Mouse (Mus musculus): ENCODE measurements around the gene Gm20708.

The Gm20708 gene

DNA sequence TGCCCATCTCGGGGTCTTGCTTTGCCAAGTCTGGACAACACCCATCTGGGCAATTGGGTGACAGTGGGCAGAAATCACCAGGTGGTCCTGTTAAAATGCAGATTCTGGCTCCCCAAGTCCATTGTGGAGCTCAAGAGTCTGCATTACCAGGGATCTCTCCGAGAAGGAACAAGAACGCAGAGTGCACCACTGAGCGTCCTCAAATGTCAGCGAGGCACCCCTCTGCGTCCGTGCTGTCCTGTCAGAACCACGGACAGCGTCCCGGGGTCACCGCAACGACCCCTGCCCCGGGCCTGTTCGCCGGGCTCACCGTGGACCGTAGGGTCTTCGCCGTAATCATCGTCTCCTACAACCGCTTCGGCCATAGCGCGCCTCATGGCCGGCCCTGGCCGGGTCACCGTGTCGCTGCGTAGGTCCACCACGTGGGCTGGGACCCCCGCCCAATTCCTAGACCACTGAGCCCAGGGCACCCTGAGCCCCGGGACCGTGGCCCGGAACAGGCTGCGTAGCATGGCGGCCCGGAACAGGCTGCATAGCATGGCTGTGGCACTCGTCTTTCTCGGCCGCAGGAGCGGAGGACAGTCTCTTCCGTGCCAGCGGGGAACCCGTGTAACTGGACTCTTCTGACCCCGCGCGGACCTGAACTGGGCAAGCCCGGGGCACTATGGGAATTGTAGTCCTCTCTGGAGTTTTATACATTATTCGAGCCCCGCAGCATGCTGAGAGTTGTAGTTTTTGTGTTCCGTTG, 63.6 kb downstream of the Gm20708 start, which contains the start of gene Tha1:
Gene Tha1, minus strand, starts transcription at position 621 of the 748 bp plus-strand sequence.
- peak within 1 kb of the TSS; percentile 86 for H3K4me3 ChIP-seq (replicated peaks; ENCODE audit: low read length)
- H3K4me1 ChIP-seq (replicated peaks; ENCODE audit: low read depth, low read length) = peaks cover 97% of the 10 kb centered on the region
- H3K27me3 ChIP-seq (ENCODE audit: insufficient read depth, low read length) = peaks cover 5% of the 10 kb centered on the region
- H3K36me3 ChIP-seq (ENCODE audit: insufficient read depth, low read length) = peaks cover 3% of the 10 kb centered on the region; the same call in 1 of the 2 replicates
- no peaks in the 10 kb centered on the region for H3K9me3 ChIP-seq (ENCODE audit: low read length)
- no peak for TF ChIP-seq NANOG (IDR thresholded peaks at IDR 0.05; ENCODE audit: borderline replicate concordance, low read length)
- no peak for TF ChIP-seq CTCF (conservative IDR thresholded peaks at IDR 0.05; ENCODE audit: low read length)
- no peak for TF ChIP-seq POU5F1 (IDR thresholded peaks at IDR 0.05; ENCODE audit: borderline replicate concordance, low read length)

DNA sequence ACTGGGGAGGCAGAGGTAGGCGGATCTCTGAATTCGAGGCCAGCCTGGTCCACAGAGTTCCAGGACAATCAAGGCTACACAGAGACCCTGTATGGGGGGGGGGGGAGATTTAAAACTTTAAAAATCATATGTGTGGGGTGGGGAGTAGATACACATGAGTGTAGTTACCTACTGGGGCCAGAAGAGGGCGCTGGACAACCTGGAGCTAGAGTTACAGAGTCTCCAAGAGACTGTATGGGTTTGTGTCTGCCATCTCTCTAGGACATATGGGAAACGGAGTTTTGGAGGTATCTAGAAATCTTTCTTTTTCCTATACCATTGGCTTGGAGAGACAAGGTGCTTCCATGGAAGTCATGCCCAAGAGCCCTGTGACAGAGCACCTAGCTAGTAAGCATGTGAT, 65.0 kb downstream of the Gm20708 start:
- Histone ChIP-seq H3K9me3 (ENCODE audit: low read length) (no peaks in the 10 kb centered on the region), H3K4me1 (replicated peaks; ENCODE audit: low read depth, low read length) (peaks cover 96% of the 10 kb centered on the region), H3K27me3 (ENCODE audit: insufficient read depth, low read length) (peaks cover 5% of the 10 kb centered on the region; the same call in 1 of the 2 replicates), H3K4me3 (replicated peaks; ENCODE audit: low read length) (no peak overlapping the region), H3K36me3 (ENCODE audit: insufficient read depth, low read length) (peaks cover 4% of the 10 kb centered on the region; the same call in 1 of the 2 replicates)
- TF ChIP-seq CTCF (conservative IDR thresholded peaks at IDR 0.05; ENCODE audit: low read length) (peak; percentile 87), NANOG (IDR thresholded peaks at IDR 0.05; ENCODE audit: borderline replicate concordance, low read length) (no peak), POU5F1 (IDR thresholded peaks at IDR 0.05; ENCODE audit: borderline replicate concordance, low read length) (no peak)

GRCm38 (mm10) chr11:117875681-117876080, 66.2 kb downstream of the Gm20708 start:
- peak overlapping the region; percentile 73 for H3K4me3 ChIP-seq (replicated peaks; ENCODE audit: low read length)
- TF ChIP-seq POU5F1 (IDR thresholded peaks at IDR 0.05; ENCODE audit: borderline replicate concordance, low read length) = no peak
- no peak for TF ChIP-seq CTCF (conservative IDR thresholded peaks at IDR 0.05; ENCODE audit: low read length)
- no peak for TF ChIP-seq NANOG (IDR thresholded peaks at IDR 0.05; ENCODE audit: borderline replicate concordance, low read length)
- H3K9me3 ChIP-seq (ENCODE audit: low read length) = no peaks in the 10 kb centered on the region
- peaks cover 4% of the 10 kb centered on the region; the same call in 1 of the 2 replicates for H3K36me3 ChIP-seq (ENCODE audit: insufficient read depth, low read length)
- peaks cover 5% of the 10 kb centered on the region; the same call in 1 of the 2 replicates for H3K27me3 ChIP-seq (ENCODE audit: insufficient read depth, low read length)
- peaks cover 98% of the 10 kb centered on the region for H3K4me1 ChIP-seq (replicated peaks; ENCODE audit: low read depth, low read length)

DNA sequence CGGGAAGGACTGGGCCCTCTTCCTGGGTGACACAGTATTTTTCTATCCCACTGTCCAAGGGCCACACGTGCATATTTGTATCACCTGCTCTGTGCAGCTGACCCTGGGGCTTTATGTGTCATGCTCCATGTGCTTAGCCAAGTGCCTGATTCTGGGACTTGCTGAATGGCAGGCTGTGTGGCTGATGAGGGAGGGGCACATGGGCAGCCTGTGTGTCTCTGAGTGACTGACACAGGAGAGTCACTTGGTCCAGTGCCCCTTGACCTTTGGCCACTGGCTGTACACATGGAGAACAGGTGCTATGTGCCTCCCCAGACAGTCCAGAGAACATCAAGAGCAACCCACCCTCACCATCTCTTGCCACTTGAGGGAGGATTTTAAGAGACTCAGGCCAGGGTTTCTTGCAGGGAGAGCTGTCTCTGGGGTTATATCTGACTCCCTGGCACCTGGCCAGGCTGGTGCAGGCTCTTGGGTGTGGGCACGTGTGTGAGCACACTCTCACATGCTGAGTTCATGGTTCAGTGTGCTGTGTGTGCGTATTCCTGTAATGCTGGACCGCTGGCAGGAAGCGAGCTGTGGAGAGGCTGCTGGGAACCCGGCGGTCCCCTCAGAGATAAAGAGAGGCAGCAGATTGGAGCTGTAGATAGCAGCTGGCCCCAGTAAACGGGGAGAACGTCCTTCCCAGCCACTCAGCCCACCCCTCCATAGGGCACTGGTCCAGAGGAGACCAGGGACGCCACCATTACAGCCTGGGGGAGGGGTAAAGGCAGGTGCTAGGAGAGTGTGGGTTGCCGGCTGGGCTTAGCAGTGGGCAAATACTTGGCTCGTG, 68.7 kb downstream of the Gm20708 start:
- no peaks in the 10 kb centered on the region for H3K27me3 ChIP-seq (ENCODE audit: insufficient read depth, low read length)
- peak overlapping the region; percentile 73 for H3K4me3 ChIP-seq (replicated peaks; ENCODE audit: low read length)
- H3K9me3 ChIP-seq (ENCODE audit: low read length) = no peaks in the 10 kb centered on the region
- no peak for TF ChIP-seq NANOG (IDR thresholded peaks at IDR 0.05; ENCODE audit: borderline replicate concordance, low read length)
- no peak for TF ChIP-seq CTCF (conservative IDR thresholded peaks at IDR 0.05; ENCODE audit: low read length)
- TF ChIP-seq POU5F1 (IDR thresholded peaks at IDR 0.05; ENCODE audit: borderline replicate concordance, low read length) = no peak
- H3K36me3 ChIP-seq (ENCODE audit: insufficient read depth, low read length) = peaks cover 4% of the 10 kb centered on the region; the same call in 1 of the 2 replicates
- H3K4me1 ChIP-seq (replicated peaks; ENCODE audit: low read depth, low read length) = peaks cover 97% of the 10 kb centered on the region

- no peaks in the 10 kb centered on the region for H3K27me3 ChIP-seq (ENCODE audit: insufficient read depth, low read length)
- peaks cover 4% of the 10 kb centered on the region; the same call in 1 of the 2 replicates for H3K36me3 ChIP-seq (ENCODE audit: insufficient read depth, low read length)
- H3K4me1 ChIP-seq (replicated peaks; ENCODE audit: low read depth, low read length) = peaks cover 97% of the 10 kb centered on the region
- TF ChIP-seq CTCF (conservative IDR thresholded peaks at IDR 0.05; ENCODE audit: low read length) = no peak
- TF ChIP-seq NANOG (IDR thresholded peaks at IDR 0.05; ENCODE audit: borderline replicate concordance, low read length) = no peak
- TF ChIP-seq POU5F1 (IDR thresholded peaks at IDR 0.05; ENCODE audit: borderline replicate concordance, low read length) = no peak
- H3K9me3 ChIP-seq (ENCODE audit: low read length) = no peaks in the 10 kb centered on the region
- H3K4me3 ChIP-seq (replicated peaks; ENCODE audit: low read length) = peak overlapping the region; percentile 73
Measured at GRCm38 (mm10) chr11:117878892-117879291, 69.4 kb downstream of the Gm20708 start.

- Histone ChIP-seq H3K4me1 (replicated peaks; ENCODE audit: low read depth, low read length) (peaks cover 99% of the 10 kb centered on the region), H3K36me3 (ENCODE audit: insufficient read depth, low read length) (peaks cover 4% of the 10 kb centered on the region; the same call in 1 of the 2 replicates), H3K27me3 (ENCODE audit: insufficient read depth, low read length) (no peaks in the 10 kb centered on the region), H3K4me3 (replicated peaks; ENCODE audit: low read length) (peak overlapping the region; percentile 73), H3K9me3 (ENCODE audit: low read length) (no peaks in the 10 kb centered on the region)
- TF ChIP-seq CTCF (conservative IDR thresholded peaks at IDR 0.05; ENCODE audit: low read length) = no peak
- TF ChIP-seq NANOG (IDR thresholded peaks at IDR 0.05; ENCODE audit: borderline replicate concordance, low read length) = no peak
- TF ChIP-seq POU5F1 (IDR thresholded peaks at IDR 0.05; ENCODE audit: borderline replicate concordance, low read length) = no peak
Measured at GRCm38 (mm10) chr11:117879676-117880075, 70.2 kb downstream of the Gm20708 start.

DNA sequence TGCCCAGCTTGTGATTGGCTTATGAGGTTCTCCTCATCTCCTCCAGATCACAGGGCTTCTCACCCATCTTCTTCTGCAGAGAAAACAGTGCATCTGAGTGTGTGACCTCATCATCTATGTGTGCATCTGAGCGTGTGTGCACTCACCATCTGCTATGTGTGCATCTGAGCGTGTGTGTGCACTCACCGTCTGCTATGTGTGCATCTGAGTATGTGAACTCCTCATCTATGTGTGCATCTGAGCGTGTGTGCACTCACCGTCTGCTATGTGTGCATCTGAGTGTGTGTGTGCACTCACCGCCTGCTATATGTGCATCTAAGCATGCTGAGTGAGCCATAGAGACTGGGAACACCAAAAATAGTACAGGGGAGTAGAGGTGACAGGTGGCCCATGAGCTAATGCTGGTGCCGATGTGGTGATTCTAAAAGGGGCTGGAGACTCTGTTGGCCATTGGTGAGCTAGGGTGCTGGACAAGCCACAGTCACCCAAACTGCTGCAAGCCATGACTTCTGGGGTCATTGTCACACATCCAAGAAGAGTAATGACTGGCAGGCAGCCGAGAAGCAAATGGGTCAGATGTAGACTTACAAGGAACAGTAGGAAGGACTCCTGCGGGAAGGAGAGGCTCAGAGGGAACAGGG, 71.0 kb downstream of the Gm20708 start:
- H3K9me3 ChIP-seq (ENCODE audit: low read length) = peaks cover 7% of the 10 kb centered on the region; the same call in 1 of the 2 replicates
- H3K4me1 ChIP-seq (replicated peaks; ENCODE audit: low read depth, low read length) = peaks cover 93% of the 10 kb centered on the region
- TF ChIP-seq NANOG (IDR thresholded peaks at IDR 0.05; ENCODE audit: borderline replicate concordance, low read length) (no peak), CTCF (conservative IDR thresholded peaks at IDR 0.05; ENCODE audit: low read length) (no peak)

DNA sequence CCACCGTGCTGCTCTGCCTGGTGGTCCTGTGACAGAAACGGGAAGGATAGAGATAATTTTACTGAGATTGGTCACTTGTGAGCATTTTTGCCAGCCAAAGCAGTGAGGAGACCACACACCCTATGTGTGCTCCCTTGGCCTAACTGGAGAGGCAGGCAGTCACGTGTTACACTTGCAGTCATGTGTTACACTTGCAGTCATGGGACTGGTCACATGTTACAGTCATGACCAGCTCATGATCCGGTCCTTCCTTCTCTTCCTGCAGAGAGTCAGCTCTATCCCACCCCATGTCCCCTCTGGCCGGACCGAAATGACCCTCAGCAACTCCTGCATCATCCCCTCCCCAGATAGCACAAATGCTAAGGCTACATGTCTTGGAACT, 71.5 kb downstream of the Gm20708 start:
- H3K4me3 ChIP-seq (replicated peaks; ENCODE audit: low read length) = 0 out of 2 replicates have a peak overlapping the region, but pooled peaks have one; percentile 41
- no peaks in the 10 kb centered on the region for H3K27me3 ChIP-seq (ENCODE audit: insufficient read depth, low read length)
- H3K36me3 ChIP-seq (ENCODE audit: insufficient read depth, low read length) = peaks cover 8% of the 10 kb centered on the region; the same call in 1 of the 2 replicates
- no peak for TF ChIP-seq CTCF (conservative IDR thresholded peaks at IDR 0.05; ENCODE audit: low read length)
- TF ChIP-seq NANOG (IDR thresholded peaks at IDR 0.05; ENCODE audit: borderline replicate concordance, low read length) = no peak
- no peak for TF ChIP-seq POU5F1 (IDR thresholded peaks at IDR 0.05; ENCODE audit: borderline replicate concordance, low read length)
- peaks cover 12% of the 10 kb centered on the region for H3K9me3 ChIP-seq (ENCODE audit: low read length)
- H3K4me1 ChIP-seq (replicated peaks; ENCODE audit: low read depth, low read length) = peaks cover 93% of the 10 kb centered on the region

More for the DNA sequence above, 71.0 kb downstream of the Gm20708 start:
- H3K27me3 ChIP-seq (ENCODE audit: insufficient read depth, low read length) = no peaks in the 10 kb centered on the region
- peaks cover 4% of the 10 kb centered on the region; the same call in 1 of the 2 replicates for H3K36me3 ChIP-seq (ENCODE audit: insufficient read depth, low read length)
- no peak overlapping the region for H3K4me3 ChIP-seq (replicated peaks; ENCODE audit: low read length)

Data from E14TG2a.4 (cell line).